Mouse (Mus musculus): ENCODE results near the gene Dhx40. TPM values are rescaled to one million over a fixed set of nuclear protein-coding genes. Genes with fewer than 3 reads are reported as not detected.
"Not testable (repeated sequence)": the region's sequence is repeated elsewhere in the genome, so short reads cannot be mapped to it uniquely, and the experiment has no call there.

The Dhx40 gene
- total RNA-seq, 2 experiments from 2014 or later = 14.4 to 26.2 TPM

DNA sequence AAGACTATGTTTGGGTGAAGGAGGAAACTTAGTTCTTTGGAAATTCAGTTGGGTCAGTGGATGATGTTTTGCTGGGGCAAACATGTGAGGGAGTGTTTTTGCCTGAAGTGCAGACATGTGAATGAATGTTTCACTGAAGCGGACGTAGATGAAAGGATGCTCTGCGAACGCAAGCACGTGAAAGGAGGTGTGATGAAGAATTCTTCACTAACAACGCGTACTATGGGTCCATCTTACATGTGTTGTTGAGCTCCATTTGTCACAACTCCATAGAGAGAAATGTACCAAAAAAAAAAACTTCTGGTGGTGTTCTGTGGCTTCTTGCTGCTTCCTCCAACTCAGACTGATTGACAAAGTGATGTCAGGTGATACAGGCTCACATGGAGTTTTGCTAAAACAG lies 15.0 kb upstream of the Dhx40 start:
- ATAC-seq (replicated peaks; ENCODE audit: low FRiP score, low TSS enrichment, poor library complexity, severe bottlenecking) = no peak

DNA sequence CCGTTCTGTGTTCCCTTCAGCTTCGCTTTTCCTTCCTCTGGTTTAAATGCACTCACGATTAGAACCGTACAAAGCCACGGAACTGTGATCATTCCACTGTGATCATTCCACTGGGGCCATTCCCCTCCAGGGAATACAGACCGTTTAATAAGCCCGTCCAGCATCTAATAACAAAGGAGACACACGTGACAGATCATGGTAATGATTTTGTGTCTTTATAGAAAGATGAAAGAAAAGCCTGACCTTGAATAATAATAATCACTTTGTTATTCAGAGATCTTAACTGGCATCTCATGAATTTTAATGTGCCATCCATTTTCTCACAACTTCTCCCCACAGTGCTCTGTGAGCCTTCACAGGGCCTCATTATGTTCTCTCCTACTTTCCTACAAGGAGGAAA lies 12.0 kb upstream of the Dhx40 start:
- no peak for ATAC-seq (replicated peaks; ENCODE audit: low FRiP score, low TSS enrichment, poor library complexity, severe bottlenecking)

DNA sequence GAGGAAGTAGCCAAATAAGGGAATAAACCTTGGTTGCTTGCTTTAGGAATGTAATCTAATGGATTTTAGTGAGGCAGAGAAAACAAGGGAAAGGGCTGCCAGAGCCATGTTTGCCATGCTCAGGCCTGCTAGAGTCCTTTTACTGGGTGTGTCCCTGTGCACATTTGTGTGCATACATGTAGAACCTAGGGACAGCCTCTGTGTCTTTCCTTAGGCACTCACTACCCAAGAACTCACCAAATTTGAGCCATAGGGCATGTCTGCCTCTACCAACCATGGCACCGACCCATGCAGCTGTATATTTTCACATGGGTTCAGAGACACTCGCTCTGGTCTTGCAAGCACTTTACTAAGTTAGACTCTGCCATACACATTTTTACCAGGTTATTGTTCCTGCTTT lies 11.4 kb upstream of the Dhx40 start:
- no peak for ATAC-seq (replicated peaks; ENCODE audit: low FRiP score, low TSS enrichment, poor library complexity, severe bottlenecking)

DNA sequence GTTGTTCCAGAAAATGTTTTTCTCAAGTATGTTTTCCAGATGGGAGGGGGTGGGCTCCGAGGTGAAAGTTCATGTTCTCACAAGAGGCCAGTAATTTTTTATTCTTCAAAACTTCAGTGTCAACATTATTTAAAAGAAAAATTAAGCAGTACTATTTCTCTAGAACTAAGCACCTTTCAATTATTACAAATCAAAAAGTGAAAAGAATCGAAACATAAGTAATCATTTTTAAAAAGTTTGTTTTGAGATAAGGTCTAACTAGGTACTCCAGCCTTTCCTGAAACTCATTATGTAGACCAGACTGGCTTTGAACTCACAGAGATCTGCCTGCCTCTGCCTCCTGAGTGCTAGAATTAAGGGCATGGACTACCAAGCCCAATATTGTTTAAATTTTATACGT lies 8.7 kb upstream of the Dhx40 start:
- not testable (repeated sequence) for ATAC-seq (replicated peaks; ENCODE audit: low FRiP score, low TSS enrichment, poor library complexity, severe bottlenecking)

DNA sequence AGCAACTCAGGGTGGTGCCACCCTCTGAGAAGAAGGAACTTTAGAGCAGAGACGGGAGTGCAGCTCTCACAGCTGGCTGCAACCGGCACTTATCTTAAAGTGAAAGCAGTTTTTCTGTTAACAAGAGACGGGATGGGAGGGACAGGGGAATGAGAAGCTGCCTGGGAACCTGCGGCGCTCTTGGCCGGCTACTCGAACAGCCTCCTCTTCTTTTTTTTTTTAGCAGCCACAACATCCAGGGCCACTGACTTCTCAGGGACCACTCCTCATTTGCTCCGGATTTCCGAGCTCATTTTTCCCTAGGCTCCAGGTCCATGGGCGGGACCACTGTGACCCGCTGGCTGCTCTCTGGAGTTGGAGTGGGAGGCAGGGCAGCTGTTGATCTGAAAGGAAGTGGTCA lies 6.9 kb upstream of the Dhx40 start:
- not testable (repeated sequence) for ATAC-seq (replicated peaks; ENCODE audit: low FRiP score, low TSS enrichment, poor library complexity, severe bottlenecking)

DNA sequence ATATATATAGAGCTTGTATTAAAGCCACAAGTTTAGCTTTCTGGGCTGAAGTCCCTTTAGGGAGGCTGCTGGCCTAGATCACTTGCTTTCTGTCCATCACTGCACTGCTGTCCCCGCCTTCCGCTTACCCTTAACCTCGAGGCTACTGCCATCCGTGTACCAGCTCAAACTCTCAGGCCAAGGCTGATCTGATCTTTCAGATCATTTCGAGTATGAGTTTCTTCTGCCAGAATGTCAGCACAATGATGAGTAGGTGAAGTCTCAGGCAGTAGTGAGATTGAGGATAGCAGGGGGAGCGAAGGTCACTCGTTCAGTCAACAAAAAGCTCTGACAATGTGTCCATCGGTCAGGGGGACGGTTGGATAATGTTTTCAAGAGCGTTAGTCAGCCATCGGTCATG lies 5.7 kb upstream of the Dhx40 start:
- not testable (repeated sequence) for ATAC-seq (replicated peaks; ENCODE audit: low FRiP score, low TSS enrichment, poor library complexity, severe bottlenecking)

DNA sequence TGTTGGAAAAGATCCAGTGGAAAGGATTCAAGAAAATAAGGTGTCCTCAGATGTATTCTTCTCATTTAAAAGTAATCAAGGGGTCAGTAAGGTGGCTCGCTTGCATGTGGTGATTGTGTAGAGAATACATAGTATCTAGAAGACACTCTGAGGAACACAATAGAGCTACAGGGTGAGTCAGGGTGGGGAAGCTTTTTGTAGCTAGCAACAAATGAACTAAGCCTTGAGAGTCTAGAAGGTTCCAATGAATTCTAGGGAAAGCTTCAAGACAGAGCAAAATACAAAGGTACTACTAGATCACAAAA lies 3.7 kb upstream of the Dhx40 start:
- ATAC-seq (replicated peaks; ENCODE audit: low FRiP score, low TSS enrichment, poor library complexity, severe bottlenecking) = no peak

DNA sequence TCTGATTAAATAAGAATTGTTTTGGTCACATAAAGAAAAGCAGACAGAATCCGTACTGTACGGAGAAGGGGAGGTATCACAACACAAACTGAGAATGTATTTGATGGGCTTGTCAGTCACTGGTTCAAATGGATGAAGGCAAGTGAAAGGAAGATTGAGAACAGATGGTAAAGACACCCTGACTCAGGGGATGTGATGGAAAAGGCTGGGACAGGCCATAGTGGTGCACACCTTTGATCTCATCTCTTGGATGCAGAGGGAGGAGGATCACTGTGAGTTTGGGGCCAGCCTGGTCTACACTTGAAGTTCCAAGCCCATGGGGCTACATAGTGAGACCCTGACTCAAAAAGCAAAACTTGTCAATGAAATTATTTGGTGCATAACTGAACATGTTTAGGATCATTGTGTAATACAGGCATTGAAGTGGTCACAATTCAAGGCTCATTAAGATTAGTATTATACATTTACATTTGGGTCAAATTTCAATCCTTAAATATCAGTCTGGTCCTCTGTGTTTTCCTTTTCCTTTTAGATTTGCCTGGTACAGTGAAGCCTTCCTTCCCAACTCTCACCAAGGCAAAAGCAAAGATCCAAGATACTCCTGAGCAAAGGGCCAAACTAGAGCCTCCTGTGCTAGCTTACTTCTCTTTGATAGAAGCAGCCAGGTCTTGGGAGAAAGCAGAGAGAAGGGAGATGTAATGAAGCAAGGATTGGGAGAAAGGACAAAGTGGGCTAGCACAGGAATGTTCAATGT lies 3.2 kb upstream of the Dhx40 start:
- ATAC-seq (replicated peaks; ENCODE audit: low FRiP score, low TSS enrichment, poor library complexity, severe bottlenecking) = no peak

DNA sequence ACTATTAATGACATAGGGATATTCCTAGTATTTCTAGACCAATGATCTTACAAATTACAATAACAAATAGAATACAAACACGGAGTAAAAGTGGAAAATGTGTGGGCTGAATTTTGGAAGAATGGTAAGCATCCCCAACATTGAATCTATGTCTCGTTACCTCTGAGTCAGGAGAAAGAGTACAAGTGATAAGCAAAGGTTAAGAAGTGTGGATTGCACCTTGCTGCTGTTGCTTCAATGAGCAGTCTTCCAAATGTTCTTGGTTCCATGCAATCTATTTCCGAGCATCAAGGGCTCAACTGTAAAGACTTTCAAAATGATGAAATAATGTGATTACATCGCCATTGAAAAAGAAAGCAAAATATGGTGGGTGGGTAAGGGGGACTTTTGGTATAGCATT lies 2.3 kb upstream of the Dhx40 start:
- ATAC-seq (replicated peaks; ENCODE audit: low FRiP score, low TSS enrichment, poor library complexity, severe bottlenecking) = no peak

DNA sequence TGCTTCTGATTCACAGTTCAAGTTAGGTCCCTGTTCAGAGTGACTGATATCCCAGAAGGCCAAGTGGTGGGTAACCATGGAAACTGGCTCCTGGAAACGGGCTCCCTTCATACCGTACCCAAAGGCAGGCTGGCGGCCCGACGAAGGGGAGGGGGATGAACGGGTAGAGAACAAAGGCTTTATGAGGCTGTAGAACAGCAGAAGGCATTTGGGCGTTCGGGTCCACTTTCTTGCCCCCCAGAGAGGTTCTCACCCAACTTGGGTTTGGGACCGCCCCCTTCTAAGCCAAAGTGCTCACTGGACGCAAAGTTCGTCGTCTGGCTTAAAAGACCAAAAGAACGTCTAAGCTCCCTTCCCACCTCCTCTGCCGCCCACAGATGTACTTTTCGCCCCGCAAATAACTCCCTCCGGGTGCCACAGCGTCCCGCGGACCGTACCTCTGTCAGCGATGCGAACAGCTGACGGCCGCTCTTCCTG lies 507 bp downstream of the Dhx40 start:
- peak; percentile 49; the same call in 1 of the 2 replicates for ATAC-seq (replicated peaks; ENCODE audit: low FRiP score, low TSS enrichment, poor library complexity, severe bottlenecking)

DNA sequence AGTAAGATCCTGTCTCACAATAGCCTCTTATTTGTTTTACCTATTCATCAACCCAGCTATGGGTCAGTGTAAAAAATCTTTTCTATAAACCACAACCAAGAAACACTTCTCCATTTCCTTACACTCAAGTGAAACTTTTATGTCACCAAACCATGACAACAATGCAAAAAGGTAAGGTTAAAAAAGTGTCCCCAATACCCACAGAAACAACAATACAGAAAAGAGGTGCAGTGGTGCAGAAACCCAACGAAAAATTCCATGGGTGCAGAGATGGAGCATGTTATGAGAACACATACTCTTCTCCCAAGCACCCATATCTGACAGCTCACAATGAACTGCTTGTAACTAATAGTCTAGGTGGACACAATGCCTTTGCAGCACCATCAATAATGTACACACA lies 13.4 kb downstream of the Dhx40 start:
- ATAC-seq (replicated peaks; ENCODE audit: low FRiP score, low TSS enrichment, poor library complexity, severe bottlenecking) = no peak

DNA sequence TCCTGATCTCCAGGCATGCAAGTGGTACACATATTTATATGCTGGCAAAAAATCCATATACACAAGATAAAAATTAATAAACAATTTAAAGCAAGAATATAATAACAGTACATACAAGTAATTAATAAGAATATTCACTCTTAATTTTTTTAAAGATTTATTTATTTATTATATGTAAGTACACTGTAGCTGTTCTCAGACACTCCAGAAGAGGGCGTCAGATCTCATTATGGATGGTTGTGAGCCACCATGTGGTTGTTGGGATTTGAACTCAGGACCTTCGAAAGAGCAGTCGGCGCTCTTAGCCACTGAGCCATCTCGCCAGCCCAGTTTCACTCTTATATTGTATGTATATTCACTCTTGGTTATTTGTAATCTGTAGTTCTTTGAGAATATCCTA lies 20.1 kb downstream of the Dhx40 start:
- not testable (repeated sequence) for ATAC-seq (replicated peaks; ENCODE audit: low FRiP score, low TSS enrichment, poor library complexity, severe bottlenecking)

DNA sequence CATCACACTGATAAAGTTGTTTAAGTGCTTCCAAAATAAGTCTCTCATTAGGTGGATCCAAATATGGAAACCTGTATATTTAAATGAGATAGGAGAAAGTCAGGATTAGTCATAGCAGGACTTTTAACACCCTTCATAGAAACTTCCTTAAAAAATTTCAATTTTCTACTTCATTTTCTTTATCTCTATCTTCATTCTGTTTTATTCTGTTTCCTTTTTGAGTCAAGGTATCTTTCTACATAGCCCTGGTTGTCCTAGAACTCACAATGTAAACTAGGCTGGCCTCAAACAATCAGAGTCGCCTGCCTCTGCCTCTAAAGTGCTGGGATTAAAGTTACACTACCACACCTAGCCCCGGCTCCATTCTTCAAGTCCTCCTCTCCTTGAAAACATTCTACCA lies 21.8 kb downstream of the Dhx40 start:
- ATAC-seq (replicated peaks; ENCODE audit: low FRiP score, low TSS enrichment, poor library complexity, severe bottlenecking) = no peak

DNA sequence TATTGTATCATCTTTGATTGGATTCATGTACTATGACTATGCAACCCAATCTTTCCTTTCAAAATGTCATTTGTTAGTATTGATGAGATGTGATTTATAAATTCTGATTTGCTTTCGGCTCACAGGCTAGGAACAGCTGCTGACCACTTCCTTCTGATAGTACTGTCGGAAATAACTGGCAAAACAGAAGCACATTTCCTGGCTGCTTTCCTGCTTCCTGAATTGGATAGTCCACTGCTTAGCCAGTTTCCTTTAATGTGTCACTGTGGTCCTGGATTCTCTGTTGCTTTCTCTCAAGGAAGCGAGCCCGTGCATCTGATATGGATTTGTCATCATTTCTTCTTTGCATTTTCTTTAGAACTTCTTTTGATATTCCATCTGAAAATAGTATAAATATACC lies 37.7 kb downstream of the Dhx40 start:
- no peak for ATAC-seq (replicated peaks; ENCODE audit: low FRiP score, low TSS enrichment, poor library complexity, severe bottlenecking)

DNA sequence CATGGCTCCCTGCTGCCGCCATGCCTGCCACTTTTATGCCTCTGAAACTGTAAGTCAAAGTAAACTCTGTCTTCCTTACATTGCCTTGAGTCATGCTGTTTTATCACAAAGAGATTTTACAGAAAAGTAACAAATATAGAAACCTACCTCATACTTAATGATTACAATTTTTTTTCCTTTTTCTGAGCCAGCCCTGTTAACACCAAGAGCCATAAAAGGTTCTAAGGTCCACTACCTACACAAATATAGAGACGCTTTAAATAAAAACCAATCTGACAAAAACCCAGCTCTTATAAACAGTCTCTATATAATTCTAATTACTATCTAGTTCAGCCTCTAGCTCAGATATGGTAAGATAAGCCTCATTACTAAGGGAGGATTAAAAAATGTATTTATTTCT lies 43.0 kb downstream of the Dhx40 start:
- no peak for ATAC-seq (replicated peaks; ENCODE audit: low FRiP score, low TSS enrichment, poor library complexity, severe bottlenecking)

DNA sequence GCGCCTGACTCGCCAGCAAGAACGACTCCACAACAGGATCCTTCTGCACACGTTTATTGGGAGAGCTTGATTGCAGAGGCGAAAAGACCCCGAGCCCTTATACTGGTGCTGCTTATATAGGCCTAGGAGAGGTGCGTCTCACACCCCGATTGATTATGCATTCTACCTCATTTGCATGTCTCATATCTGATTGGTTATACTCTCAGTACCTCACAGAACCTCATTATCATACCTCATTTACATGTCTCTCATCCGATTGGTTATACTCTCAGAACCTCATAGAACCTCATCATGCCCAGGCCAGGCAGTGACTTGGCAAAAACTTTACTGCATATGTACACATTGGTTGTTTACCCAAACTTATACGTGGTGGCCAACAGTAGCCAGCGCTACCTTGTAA lies 44.4 kb downstream of the Dhx40 start:
- not testable (repeated sequence) for ATAC-seq (replicated peaks; ENCODE audit: low FRiP score, low TSS enrichment, poor library complexity, severe bottlenecking)

DNA sequence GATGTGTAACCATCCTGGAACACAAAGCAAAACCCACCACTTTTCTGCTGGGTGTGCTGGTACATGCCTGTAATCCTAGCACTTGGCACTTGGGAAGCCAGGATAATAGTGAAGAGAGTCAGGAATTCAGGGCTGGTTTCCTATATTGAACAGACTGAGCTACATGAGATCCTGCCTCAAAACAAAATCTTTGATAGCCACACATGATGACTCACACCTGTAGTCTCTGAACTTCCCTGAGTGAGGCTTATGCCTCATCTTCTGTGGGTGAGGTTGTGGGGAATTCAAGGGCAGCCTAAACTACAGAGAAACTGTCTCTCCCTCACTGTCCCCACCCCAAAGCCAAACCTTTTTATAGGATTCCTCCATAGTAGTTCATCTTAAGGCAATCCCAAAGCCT lies 47.2 kb downstream of the Dhx40 start:
- ATAC-seq (replicated peaks; ENCODE audit: low FRiP score, low TSS enrichment, poor library complexity, severe bottlenecking) = no peak

DNA sequence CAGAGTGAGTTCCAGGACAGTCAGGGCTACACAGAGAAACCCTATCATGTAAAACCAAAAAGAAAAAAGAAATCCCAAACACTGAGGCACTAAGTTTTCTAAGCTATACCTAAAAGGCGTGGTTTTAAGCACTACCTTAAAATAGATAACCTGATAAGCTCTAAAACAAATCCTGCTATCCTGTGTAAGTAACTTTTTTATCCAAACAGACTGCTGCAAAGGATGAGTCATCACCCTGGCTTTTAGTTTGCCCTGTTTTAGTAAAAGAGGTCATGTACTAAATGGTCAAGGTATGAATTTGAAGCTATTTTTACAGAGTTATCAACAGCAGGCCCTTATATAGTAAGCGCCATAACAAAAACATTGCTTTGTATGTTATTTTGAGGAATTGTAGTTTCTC lies 47.7 kb downstream of the Dhx40 start:
- ATAC-seq (replicated peaks; ENCODE audit: low FRiP score, low TSS enrichment, poor library complexity, severe bottlenecking) = no peak

DNA sequence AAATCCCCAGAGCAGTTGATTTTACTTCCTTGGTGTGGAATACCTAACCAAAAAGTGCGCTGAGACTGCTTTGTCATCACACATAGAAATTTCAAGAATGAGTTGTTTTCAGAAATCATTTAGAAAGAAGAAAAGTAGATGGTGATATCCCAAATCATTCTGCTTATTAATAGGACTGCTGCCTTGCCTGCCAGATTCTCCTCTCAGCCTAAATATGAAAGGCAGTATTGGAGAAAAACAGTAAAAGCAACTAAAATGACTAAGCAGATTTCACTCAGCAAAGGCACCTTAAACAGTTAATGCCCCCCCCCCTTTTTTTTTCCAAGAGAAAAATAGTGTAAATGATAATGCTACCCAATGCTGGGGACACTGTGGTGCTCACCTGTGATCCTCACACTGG lies 48.3 kb downstream of the Dhx40 start:
- no peak for ATAC-seq (replicated peaks; ENCODE audit: low FRiP score, low TSS enrichment, poor library complexity, severe bottlenecking)

DNA sequence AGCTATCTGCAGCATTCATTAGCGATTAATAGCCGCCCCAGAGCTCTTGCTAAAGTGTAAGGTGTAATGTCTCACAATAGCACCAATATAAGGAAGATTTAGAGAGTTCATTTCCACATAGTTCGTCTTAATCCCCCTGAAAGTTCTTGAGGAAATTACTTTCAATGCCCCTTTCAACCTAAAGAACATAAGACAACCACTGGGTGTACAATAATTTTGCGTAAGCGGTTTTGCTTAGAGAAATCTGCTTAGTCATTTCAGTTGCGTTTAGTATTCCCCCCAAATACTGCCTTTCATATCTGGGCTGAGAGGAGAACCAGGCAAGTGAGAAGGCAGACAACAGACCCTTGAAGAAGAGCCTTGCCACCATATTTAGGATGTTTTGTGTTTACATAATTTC lies 49.0 kb downstream of the Dhx40 start:
- no peak for ATAC-seq (replicated peaks; ENCODE audit: low FRiP score, low TSS enrichment, poor library complexity, severe bottlenecking)

DNA sequence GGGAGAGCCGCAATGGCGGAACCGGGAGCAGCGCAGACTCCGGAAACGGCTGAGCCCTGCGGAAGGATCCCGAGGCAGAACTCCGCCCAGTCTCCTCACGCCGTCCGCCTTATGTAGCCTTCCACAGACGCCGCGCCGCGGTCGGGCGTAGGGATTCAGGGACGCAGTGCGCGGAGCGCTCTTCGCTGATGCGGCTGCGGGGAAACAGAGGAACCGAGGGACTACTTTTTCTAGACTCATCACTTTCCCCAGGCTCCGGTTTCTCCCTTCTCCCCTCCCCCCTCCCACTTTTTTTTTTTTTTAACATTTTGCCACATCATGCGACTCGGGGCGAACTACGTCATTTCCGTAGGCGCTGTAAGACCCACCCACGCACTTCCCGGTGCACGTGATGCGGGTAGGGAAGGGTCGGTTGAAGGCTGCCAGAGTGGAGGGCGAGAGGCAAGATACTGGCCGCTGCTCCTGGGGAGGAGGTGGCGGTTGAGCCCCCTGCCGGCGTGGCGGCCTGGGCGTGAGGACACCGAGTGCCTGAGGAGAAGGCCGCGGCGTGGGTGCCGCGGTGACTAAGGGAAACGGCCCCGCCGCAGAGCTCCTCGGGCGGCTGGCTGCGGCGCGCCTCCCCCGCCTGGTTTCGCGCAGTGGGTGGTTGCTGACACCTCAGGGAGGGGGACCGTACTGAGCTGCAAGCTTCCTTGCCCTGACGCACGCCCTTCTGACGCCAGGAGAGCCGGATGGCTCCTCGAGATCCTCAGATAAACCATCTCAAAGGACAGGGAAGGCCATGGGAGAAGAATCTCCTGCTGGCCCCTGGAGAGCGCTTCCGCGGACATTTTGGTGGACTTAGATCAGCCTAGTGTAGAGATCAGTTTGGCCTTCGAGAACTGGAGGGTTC lies 49.8 kb downstream of the Dhx40 start, which contains the start of gene Cltc:
Cltc (minus strand) TSS at position 86 of the 892 bp plus-strand sequence.
- ATAC-seq (replicated peaks; ENCODE audit: low FRiP score, low TSS enrichment, poor library complexity, severe bottlenecking) = peak; percentile 84

All from megakaryocyte-erythroid progenitor cell, adult 5-6 weeks (primary cell).